Mouse (Mus musculus) naive thymus-derived CD4-positive, alpha-beta T cell, adult 2 months (primary cell): ENCODE measurements around the gene Tmbim1.
A peak's percentile ranks its signal among the peaks of the same experiment; 100 is the strongest.
"Not testable (repeated sequence)": the region's sequence is repeated elsewhere in the genome, so short reads cannot be mapped to it uniquely, and the experiment has no call there.

Experiments
- DNase-seq: peaks from one replicate; pipeline ENCODE4 v3.0.0-alpha.2; 2011; ENCODE audit warnings: low read depth

Tmbim1 gene

DNA sequence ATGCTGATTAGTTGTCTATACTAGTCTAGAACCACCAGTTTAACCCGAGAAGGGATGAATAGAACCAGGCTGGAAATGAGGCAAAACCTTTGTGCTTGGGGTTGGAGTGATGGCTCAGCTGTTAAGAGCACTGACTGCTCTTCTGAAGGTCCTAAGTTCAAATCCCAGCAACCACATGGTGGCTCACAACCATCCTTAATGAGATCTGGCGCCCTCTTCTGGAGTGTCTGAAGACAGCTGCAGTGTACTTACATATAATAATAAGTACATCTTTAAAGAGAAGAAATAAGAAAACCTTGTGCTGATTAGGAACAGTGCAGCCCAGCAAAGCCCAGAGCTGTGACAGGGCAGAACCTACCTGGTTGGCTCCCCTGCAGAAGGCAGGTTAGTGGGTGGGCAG lies 21.5 kb upstream of the Tmbim1 start:
- DNase-seq = not testable (repeated sequence)

GRCm38 (mm10) chr1:74321396-74321795 lies 16.0 kb upstream of the Tmbim1 start:
- no peak for DNase-seq

GRCm38 (mm10) chr1:74318711-74319110 lies 13.3 kb upstream of the Tmbim1 start:
- DNase-seq = no peak

DNA sequence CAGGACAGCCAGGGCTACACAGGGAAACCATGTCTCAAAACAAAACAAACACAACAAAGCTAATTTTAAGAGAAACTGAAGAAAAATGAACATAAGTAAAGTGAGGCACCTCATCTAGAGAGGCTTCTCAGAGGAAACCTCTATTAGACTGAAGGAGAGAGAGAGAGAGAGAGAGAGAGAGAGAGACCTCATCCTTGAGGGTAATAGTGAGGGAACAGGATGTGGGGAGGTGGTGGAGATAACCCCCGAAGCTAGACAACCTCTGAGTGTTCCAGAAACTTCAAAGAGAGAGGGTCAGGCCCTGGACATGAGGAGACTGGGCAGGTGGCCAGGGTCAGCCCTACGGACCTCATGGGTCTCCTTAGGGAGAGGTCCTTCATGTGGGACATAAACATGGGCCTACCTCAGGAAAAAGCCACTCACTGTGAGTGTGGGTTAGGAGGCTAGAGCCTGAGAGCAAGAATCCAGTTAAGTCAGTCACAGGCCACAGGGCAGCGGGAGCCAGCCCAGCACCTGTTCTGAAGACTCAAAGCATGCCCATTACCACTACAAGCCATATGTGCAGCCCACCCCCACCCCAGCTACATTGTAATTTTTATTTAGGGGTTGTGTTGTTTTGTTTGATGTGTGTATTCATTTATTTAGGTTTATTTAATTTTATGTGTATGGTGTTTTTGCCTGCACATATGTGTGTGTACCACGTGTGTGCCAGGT lies 10.8 kb upstream of the Tmbim1 start:
- no peak for DNase-seq

DNA sequence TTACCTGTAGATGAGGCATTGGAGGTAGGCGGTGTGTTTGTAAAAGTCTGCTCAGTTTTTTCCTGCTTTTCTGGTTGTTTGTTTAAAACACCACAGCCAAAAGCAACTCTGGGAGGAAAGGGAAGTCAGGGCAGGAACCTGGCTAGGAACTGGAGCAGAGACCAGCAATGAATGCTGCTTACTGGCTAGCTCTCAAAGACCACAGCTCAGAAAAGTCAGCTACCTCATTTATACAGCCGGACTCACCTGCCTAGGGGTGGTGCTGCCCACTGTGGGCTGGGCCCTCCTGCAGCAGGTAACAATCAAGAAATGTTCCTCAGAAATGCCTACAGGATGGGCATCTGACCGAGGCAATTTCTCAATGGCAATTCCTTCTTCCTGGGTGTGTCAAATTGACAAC lies 9.4 kb upstream of the Tmbim1 start:
- DNase-seq = no peak

DNA sequence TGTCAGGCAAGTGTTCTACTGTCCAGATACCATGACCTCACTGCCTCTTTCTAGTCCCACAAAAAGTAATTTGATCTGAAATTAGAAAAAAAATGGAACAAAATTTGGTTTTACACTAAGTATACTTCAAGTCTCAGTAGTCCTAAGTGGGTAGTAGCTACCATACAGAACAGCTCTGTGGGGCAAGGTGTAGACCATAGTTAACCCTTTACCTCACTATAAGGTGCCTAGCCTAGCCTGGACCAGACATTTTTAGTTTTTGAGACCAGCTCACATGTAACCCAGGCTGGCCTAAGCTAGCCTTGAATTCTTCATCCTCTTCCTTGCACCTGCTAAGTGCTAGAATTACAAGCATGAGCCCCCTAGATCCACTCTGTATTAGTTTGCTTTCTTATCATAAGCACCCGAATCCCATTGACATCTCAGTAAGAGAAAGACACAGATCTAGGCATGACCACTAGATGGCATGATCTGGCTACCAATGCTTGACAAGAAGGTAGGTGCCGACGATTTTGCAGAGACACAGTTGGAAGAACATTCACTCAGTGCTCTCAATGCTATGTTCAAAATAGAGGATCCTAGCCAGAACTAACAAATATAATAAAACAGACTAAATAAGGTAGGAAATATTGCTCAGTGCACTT lies 7.7 kb upstream of the Tmbim1 start:
- peak; percentile 87 for DNase-seq

DNA sequence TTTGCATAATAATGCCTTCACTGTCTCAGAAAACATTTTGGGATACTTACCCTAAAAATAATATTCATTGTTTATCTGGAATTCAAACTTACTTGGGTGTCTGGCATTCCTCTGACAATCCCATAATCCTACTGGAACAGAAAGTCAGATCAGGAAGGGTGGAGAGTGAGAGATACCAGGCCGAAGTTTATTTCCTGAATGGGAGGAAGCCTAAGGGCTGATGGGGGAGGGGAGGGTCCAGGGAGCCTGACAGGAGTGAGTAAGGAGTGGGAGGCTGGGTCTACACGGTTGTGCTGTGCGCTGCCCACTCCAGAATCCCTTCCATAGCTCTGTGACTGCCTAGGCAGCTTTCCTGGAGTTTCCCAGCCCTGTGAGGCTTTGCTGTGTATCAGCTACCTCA lies 4.3 kb upstream of the Tmbim1 start:
- DNase-seq = no peak

- DNase-seq = no peak
Observed at GRCm38 (mm10) chr1:74308001-74308964, 2.9 kb upstream of the Tmbim1 start.

DNA sequence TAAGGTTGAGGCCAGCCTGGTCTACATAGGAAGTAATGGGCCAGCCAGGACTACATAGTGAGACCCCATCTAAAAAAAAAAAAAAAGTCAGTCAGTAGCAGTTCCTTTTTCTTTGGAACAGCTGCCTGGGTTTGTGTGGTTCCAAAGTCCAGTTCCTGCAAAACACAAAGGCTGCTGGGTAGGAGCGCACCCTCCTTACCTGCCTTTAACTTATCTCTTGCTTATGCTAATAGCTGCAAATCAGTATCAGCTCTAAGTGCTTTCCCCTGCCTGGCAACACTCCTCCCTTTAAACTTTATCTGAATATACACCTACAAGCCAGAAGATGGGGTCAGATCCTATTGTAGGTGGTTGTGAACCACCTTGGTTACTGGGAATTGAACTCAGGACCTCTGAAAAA lies 1.7 kb upstream of the Tmbim1 start:
- no peak for DNase-seq

GRCm38 (mm10) chr1:74304946-74305345 lies 476 bp downstream of the Tmbim1 start:
- DNase-seq = no peak

GRCm38 (mm10) chr1:74304339-74304790 lies 1.1 kb downstream of the Tmbim1 start:
- DNase-seq = no peak

DNA sequence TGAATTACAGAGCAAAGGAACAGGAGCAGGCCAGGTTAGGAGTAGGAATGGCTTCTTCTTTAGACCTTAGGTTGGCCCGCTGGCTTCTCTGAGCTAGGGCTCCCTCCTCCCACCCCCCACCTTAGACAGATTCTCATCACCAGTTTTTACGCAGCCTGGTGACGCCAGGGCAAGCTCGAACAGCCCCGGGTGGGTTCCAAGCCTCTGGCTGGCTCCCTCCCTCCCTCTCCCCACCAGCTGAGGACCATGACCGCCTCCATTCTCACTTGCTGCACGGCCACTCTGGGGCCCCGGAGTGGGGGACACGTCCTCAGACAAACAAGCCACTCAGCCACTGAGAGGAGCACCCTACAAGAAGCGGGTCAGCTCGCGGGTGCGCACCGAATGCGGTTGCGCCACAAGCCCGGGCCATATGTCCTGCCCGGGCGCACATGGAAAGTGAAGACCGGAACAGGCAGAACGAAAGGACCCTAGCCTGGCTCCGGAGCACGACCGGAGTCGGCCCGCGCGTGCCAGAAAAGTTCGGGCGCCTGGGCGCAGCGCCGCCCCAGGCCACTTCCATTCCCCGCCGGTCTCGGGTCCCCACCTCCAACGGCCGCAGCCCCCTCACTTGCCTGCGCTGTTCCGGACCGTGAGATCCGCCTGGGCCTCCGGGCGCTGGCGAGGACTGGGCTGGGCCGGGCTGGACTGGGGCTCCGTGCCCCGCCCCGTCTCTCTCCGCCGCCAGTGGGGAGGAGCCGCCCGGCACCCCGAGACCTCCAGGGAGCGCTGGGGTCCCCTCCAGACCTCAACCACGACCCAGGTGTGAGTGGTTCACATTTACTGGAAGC lies 1.7 kb downstream of the Tmbim1 start:
- DNase-seq = no peak

GRCm38 (mm10) chr1:74302835-74303234 lies 2.6 kb downstream of the Tmbim1 start:
- DNase-seq = no peak

- no peak for DNase-seq
Observed at GRCm38 (mm10) chr1:74302229-74302628, 3.2 kb downstream of the Tmbim1 start.

DNA sequence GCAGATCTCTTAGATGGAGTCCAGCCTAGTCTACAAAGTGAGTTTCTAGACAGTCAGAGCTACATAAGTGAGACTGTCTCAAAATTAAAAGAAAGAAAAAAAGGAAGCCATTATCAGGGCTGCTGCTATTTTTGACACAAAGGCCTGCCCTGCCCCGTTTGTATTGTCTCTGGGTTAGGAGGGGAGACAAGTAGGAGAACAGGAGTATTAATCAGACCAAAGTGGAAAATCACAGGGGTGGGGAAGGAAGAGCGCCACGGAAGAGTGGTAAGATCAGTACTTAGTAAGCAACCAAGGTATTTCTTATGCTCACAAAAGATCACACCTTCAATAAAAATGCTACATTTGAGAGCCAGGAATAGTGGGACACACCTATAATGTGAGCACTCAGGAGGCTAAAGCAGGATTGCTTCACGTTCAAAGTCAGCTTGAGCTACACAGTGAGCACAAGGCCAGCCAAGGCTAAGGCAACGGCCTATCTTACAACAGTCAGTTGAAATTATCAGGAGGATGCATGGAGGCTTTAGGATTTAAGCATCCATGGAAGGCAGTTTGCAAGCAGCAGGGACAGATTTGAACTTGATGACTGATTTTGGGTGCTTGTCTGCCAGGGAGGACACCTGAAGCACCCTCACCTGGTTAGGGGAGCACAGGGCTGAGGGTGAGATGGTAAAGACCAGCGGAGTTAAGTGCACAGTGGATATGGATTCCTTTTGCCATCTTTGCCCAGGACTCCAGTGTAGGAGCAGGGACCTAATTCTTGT lies 4.9 kb downstream of the Tmbim1 start:
- DNase-seq = no peak

GRCm38 (mm10) chr1:74298996-74299395 lies 6.4 kb downstream of the Tmbim1 start:
- no peak for DNase-seq

DNA sequence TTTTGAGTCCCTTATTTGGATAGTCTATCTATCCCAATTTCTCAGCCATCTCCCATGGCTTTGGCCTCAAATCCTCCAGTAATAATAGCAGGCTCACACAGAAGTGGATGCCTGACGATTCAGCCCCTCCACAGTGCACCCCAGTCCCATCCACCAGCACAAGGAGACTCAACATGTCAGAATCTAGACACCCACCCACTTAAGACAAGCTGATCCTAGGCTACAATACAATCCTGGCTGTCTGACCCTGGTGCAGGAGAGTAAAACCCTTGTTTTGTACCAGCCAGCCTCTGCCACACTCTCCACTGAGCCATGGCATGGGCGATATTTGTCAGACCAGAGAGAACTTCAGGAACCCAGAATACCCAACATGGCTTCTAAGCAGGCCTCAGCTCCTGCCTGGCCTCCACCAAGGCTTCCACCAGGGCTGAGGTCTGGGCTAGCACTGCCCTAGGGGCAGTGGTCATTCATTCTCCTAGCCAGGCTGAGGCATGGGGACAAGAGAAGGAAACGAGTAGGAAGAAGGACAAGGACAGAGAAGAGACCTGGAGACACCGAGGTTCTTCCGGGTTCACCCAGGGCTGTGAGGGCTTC lies 7.2 kb downstream of the Tmbim1 start:
- no peak for DNase-seq

DNA sequence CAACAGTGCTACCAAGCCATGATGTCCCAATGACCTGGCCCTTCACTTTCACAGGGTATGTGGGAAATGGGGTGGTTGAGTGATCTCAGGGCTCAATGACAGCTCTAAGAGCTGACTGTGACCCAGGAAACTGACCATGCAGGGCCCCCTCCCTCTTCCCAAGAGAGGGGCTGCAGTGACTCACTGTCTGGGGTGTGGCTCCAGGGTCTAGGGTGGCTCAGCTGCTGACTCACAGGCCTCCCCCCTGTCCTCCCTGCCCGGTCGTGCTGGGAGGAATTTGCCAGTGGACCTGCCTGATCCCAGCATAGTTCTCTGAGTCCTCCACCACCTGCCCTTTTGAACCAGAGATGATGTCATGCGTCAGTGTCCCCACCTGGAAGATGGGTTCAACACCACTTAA lies 8.2 kb downstream of the Tmbim1 start:
- no peak for DNase-seq

DNA sequence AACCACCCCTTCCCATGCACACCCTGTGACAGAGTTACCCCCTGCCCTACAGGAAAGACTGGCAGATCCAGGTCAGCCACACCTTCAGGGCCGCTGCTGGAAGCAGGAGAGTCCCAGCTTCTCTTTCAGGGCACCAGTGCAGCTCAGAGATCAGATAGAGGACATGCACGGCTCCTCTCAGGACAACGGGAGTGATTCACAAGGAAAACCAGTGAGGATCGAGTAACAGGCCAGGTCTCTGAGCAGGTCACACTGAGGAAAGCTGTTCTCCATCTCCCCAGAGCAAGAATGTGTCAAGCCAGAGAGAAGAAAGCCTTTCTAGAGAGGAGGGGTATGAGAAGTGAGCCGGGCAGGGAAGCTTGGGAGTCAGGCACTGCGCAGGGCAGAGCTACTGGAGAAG lies 8.9 kb downstream of the Tmbim1 start:
- no peak for DNase-seq

GRCm38 (mm10) chr1:74295456-74296171 lies 9.8 kb downstream of the Tmbim1 start:
- no peak for DNase-seq
